In the genomic region with DNA sequence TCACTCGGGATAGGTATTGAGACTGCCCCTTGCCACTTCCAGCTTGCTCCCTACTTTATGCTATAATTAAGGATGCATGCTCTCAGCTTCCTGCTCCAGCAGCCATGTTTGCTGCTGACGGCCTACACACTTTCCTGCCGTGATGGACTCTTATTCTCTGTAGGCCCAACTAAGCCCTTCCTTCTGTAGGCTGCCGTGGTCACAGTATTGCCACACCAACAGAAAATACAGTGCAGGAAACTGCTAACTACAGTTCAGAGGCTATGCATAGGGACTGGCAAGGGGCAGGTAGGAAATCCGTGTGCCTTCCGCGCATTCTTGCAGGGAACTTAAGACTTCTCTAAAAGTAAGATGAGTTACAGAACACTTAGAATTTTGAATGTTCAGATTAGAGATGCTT, we compare ENCODE assay signal across 16 mouse cellular contexts.
"Had no signal": no experiment of that assay in that cellular context is flagged by ENCODE, and none has a peak within 500 bp of the region (broad histone marks: within the 10 kb centered on the region; RNA-seq: fewer than 3 reads in every experiment).

No protein-coding gene starts in this region.

- DNase-seq: kidney, adult 8-10 months; kidney, postnatal 14 days; layer of hippocampus, adult 9-11 months; layer of hippocampus, postnatal 36 days; midbrain, embryonic 14.5 days; retina, postnatal 1 day; right cerebral cortex, postnatal 4 days; spleen, adult 18-20 months; thymus, adult 18-20 months; thymus, postnatal 14 days had no signal

- ATAC-seq: intestine, postnatal 0 days; liver, embryonic 12.5 days had no signal

- H3K4me2 ChIP-seq: limb, embryonic 13.5 days; liver, embryonic 12.5 days; lung, embryonic 15.5 days; neural tube, embryonic 12.5 days had no signal

- H3K9me3 ChIP-seq: limb, embryonic 13.5 days; liver, embryonic 12.5 days; lung, embryonic 15.5 days; midbrain, embryonic 10.5 days; neural tube, embryonic 12.5 days had no signal

- H3K4me3 ChIP-seq: limb, embryonic 13.5 days; liver, embryonic 12.5 days; lung, embryonic 15.5 days; midbrain, embryonic 10.5 days; neural tube, embryonic 12.5 days had no signal

- H3K4me1 ChIP-seq: neural tube, embryonic 12.5 days had no signal

- H3K9ac ChIP-seq: limb, embryonic 13.5 days; liver, embryonic 12.5 days; lung, embryonic 15.5 days; neural tube, embryonic 12.5 days had no signal

- H3K27ac ChIP-seq: liver, embryonic 12.5 days; neural tube, embryonic 12.5 days had no signal

- H3K36me3 ChIP-seq: limb, embryonic 13.5 days; liver, embryonic 12.5 days; lung, embryonic 15.5 days; midbrain, embryonic 10.5 days; neural tube, embryonic 12.5 days had no signal

- H3K27me3 ChIP-seq: limb, embryonic 13.5 days; liver, embryonic 12.5 days; lung, embryonic 15.5 days; neural tube, embryonic 12.5 days had no signal
